Mouse (Mus musculus): ENCODE measurements around the gene Kif17. TPM values are rescaled to one million over a fixed set of nuclear protein-coding genes. Genes with fewer than 3 reads are reported as not detected.
A peak's percentile ranks its signal among the peaks of the same experiment; 100 is the strongest.

Gene Kif17
- polyA plus RNA-seq, 1 experiment from 2014 or later: 1.4 TPM

GRCm38 (mm10) chr4:138267869-138268268 lies 17.6 kb downstream of the Kif17 start:
- peaks cover 6% of the 10 kb centered on the region for H3K4me1 ChIP-seq (replicated peaks)
- H3K4me3 ChIP-seq (replicated peaks): no peak overlapping the region
- H3K9me3 ChIP-seq: no peaks in the 10 kb centered on the region
- 93% methylated on average over 10 of the region's 10 CpGs for WGBS
- no peak overlapping the region for H3K9ac ChIP-seq (replicated peaks)
- H3K27ac ChIP-seq: no peak overlapping the region
- no peak overlapping the region for H3K4me2 ChIP-seq (replicated peaks)
- no peak for ATAC-seq
- H3K36me3 ChIP-seq: no peaks in the 10 kb centered on the region
- peaks cover 21% of the 10 kb centered on the region for H3K27me3 ChIP-seq

- Histone ChIP-seq H3K27me3 (no peaks in the 10 kb centered on the region), H3K4me1 (replicated peaks) (0 out of 2 replicates have a peak, but pooled peaks cover 4% of the 10 kb centered on the region), H3K4me2 (replicated peaks) (no peak overlapping the region), H3K27ac (no peak overlapping the region), H3K36me3 (no peaks in the 10 kb centered on the region), H3K9me3 (no peaks in the 10 kb centered on the region), H3K9ac (replicated peaks) (no peak overlapping the region), H3K4me3 (replicated peaks) (no peak overlapping the region)
- no peak for ATAC-seq
- 71% methylated on average over 14 of the region's 14 CpGs for WGBS
These were observed 22.1 kb downstream of the Kif17 start for GRCm38 (mm10) chr4:138272011-138272997.

DNA sequence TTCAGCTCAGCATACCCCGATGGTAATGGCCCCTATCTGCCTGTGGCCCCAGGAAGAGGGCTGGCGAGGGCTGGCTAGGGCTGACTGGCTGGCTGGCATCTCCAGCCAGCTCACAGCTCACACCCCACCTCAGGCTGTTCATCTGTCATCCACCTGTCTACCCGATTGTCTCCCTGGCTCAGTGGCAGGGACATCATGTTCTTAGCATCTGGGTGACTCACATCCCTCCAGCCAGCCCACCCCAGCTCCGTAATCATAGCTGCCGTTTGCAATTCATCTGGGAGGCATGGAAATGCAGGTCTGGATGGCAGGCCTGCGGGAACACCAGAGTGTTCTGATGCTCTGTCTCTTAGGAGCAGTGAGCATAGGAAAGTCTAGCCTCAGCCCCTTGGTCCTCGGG lies 28.1 kb downstream of the Kif17 start:
- Histone ChIP-seq H3K4me3 (replicated peaks) (no peak overlapping the region), H3K9me3 (no peaks in the 10 kb centered on the region), H3K4me2 (replicated peaks) (no peak overlapping the region), H3K4me1 (replicated peaks) (no peaks in the 10 kb centered on the region), H3K27ac (no peak overlapping the region), H3K9ac (replicated peaks) (no peak overlapping the region), H3K36me3 (no peaks in the 10 kb centered on the region), H3K27me3 (0 out of 2 replicates have a peak, but pooled peaks cover 7% of the 10 kb centered on the region)
- ATAC-seq: no peak
- 84% methylated on average over 7 of the region's 7 CpGs for WGBS

GRCm38 (mm10) chr4:138282834-138283233 lies 32.6 kb downstream of the Kif17 start:
- Histone ChIP-seq H3K9me3 (0 out of 2 replicates have a peak, but pooled peaks cover 6% of the 10 kb centered on the region), H3K9ac (replicated peaks) (no peak overlapping the region), H3K4me2 (replicated peaks) (no peak overlapping the region), H3K4me1 (replicated peaks) (no peaks in the 10 kb centered on the region), H3K36me3 (no peaks in the 10 kb centered on the region), H3K27me3 (0 out of 2 replicates have a peak, but pooled peaks cover 3% of the 10 kb centered on the region), H3K4me3 (replicated peaks) (no peak overlapping the region), H3K27ac (no peak overlapping the region)
- ATAC-seq: peak; percentile 58; the same call in 1 of the 2 replicates
- 22% methylated on average over 4 of the region's 4 CpGs for WGBS

GRCm38 (mm10) chr4:138286411-138286810 lies 36.2 kb downstream of the Kif17 start:
- WGBS: 86% methylated on average over 12 of the region's 12 CpGs
- Histone ChIP-seq H3K27me3 (0 out of 2 replicates have a peak, but pooled peaks cover 4% of the 10 kb centered on the region), H3K9me3 (0 out of 2 replicates have a peak, but pooled peaks cover 6% of the 10 kb centered on the region), H3K4me2 (replicated peaks) (no peak overlapping the region), H3K9ac (replicated peaks) (no peak overlapping the region), H3K4me1 (replicated peaks) (no peaks in the 10 kb centered on the region), H3K4me3 (replicated peaks) (no peak overlapping the region), H3K27ac (no peak overlapping the region), H3K36me3 (no peaks in the 10 kb centered on the region)
- no peak for ATAC-seq

- Histone ChIP-seq H3K36me3 (no peaks in the 10 kb centered on the region), H3K4me2 (replicated peaks) (no peak overlapping the region), H3K4me3 (replicated peaks) (no peak overlapping the region), H3K27ac (no peak overlapping the region), H3K4me1 (replicated peaks) (no peaks in the 10 kb centered on the region), H3K9me3 (0 out of 2 replicates have a peak, but pooled peaks cover 6% of the 10 kb centered on the region), H3K9ac (replicated peaks) (no peak overlapping the region), H3K27me3 (0 out of 2 replicates have a peak, but pooled peaks cover 4% of the 10 kb centered on the region)
- 84% methylated on average over 7 of the region's 7 CpGs for WGBS
- ATAC-seq: no peak
These were observed 38.5 kb downstream of the Kif17 start for GRCm38 (mm10) chr4:138288691-138289090.

GRCm38 (mm10) chr4:138292028-138292427 lies 41.8 kb downstream of the Kif17 start:
- Histone ChIP-seq H3K9me3 (no peaks in the 10 kb centered on the region), H3K9ac (replicated peaks) (no peak overlapping the region)

GRCm38 (mm10) chr4:138293261-138293948 lies 43.2 kb downstream of the Kif17 start:
- H3K27ac ChIP-seq: peak overlapping the region; percentile 64
- WGBS: 72% methylated on average over 18 of the region's 18 CpGs
- H3K27me3 ChIP-seq: no peaks in the 10 kb centered on the region
- H3K36me3 ChIP-seq: no peaks in the 10 kb centered on the region
- peak; percentile 82 for ATAC-seq
- H3K9me3 ChIP-seq: no peaks in the 10 kb centered on the region
- H3K4me2 ChIP-seq (replicated peaks): no peak overlapping the region
- no peaks in the 10 kb centered on the region for H3K4me1 ChIP-seq (replicated peaks)
- H3K9ac ChIP-seq (replicated peaks): no peak overlapping the region
- no peak overlapping the region for H3K4me3 ChIP-seq (replicated peaks)

More at GRCm38 (mm10) chr4:138292028-138292427, 41.8 kb downstream of the Kif17 start:
- Histone ChIP-seq H3K4me1 (replicated peaks) (no peaks in the 10 kb centered on the region), H3K4me2 (replicated peaks) (no peak overlapping the region), H3K27ac (no peak overlapping the region), H3K27me3 (0 out of 2 replicates have a peak, but pooled peaks cover 4% of the 10 kb centered on the region), H3K4me3 (replicated peaks) (no peak overlapping the region), H3K36me3 (no peaks in the 10 kb centered on the region)
- 88% methylated on average over 13 of the region's 13 CpGs for WGBS
- ATAC-seq: no peak

- H3K9ac ChIP-seq (replicated peaks): no peak overlapping the region
- H3K36me3 ChIP-seq: no peaks in the 10 kb centered on the region
- no peaks in the 10 kb centered on the region for H3K9me3 ChIP-seq
- H3K4me3 ChIP-seq (replicated peaks): no peak overlapping the region
- no peak overlapping the region for H3K4me2 ChIP-seq (replicated peaks)
- peak; percentile 73 for ATAC-seq
- H3K27me3 ChIP-seq: no peaks in the 10 kb centered on the region
- WGBS: 80% methylated on average over 10 of the region's 14 CpGs
- peak overlapping the region; percentile 64 for H3K27ac ChIP-seq
- H3K4me1 ChIP-seq (replicated peaks): no peaks in the 10 kb centered on the region
These were observed 43.8 kb downstream of the Kif17 start for GRCm38 (mm10) chr4:138293949-138294550.

DNA sequence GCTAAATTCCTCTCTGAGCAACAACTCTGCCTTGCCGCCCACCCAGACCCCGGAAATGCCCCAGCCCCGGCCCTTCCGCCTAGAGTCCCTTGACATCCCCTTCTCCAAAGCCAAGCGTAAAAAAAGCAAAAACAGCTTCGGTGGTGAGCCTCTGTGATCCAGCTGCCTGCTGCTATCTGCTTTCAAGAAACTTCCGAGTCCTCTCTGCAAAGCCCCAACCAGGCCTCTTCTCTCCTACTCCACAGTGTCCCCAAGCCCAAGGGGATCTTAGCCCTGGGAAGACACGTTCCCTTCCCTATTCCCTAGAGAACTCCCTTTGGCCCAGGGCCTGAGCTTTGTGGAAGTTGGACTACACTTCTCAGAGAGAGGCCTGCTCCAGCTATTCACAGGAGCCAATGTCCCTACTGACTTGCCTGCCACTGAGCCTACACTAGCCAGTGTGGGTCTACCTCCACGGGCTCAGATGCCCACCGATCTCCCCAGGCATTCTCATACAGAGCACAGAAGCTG lies 51.1 kb downstream of the Kif17 start:
- H3K9me3 ChIP-seq: no peaks in the 10 kb centered on the region
- no peak overlapping the region for H3K9ac ChIP-seq (replicated peaks)
- H3K4me2 ChIP-seq (replicated peaks): no peak overlapping the region
- no peak for ATAC-seq
- no peaks in the 10 kb centered on the region for H3K27me3 ChIP-seq
- peaks cover 26% of the 10 kb centered on the region for H3K4me1 ChIP-seq (replicated peaks)
- H3K27ac ChIP-seq: no peak overlapping the region
- H3K36me3 ChIP-seq: no peaks in the 10 kb centered on the region
- 86% methylated on average over 10 of the region's 10 CpGs for WGBS
- H3K4me3 ChIP-seq (replicated peaks): no peak overlapping the region

- ATAC-seq: no peak
- Histone ChIP-seq H3K9me3 (no peaks in the 10 kb centered on the region), H3K4me1 (replicated peaks) (peaks cover 31% of the 10 kb centered on the region), H3K36me3 (peaks cover 9% of the 10 kb centered on the region), H3K9ac (replicated peaks) (no peak overlapping the region), H3K4me3 (replicated peaks) (no peak overlapping the region), H3K4me2 (replicated peaks) (no peak overlapping the region), H3K27me3 (no peaks in the 10 kb centered on the region), H3K27ac (no peak overlapping the region)
- WGBS: 87% methylated on average over 3 of the region's 3 CpGs
These were observed 52.8 kb downstream of the Kif17 start for GRCm38 (mm10) chr4:138303011-138303410.

All from midbrain, embryonic 13.5 days (tissue).